Mouse (Mus musculus) lung, postnatal 25 days (tissue): ENCODE results near the gene Scrt2.

ENCODE experiments used
- DNase-seq: peaks from one replicate; pipeline ENCODE4 v3.0.0; 2022; ENCODE audit warnings: low spot score

Scrt2 gene

GRCm38 (mm10) chr2:152082456-152083285, 1.3 kb downstream of the Scrt2 start:
- no peak for DNase-seq

- DNase-seq, result no peak
Observed at GRCm38 (mm10) chr2:152083411-152083810, 2.1 kb downstream of the Scrt2 start.

GRCm38 (mm10) chr2:152084298-152084697, 3.0 kb downstream of the Scrt2 start:
- DNase-seq, result no peak

GRCm38 (mm10) chr2:152085414-152085813, 4.1 kb downstream of the Scrt2 start:
- DNase-seq, result no peak

- no peak for DNase-seq
Observed at GRCm38 (mm10) chr2:152086451-152086850, 5.1 kb downstream of the Scrt2 start.

- no peak for DNase-seq
Observed at GRCm38 (mm10) chr2:152087111-152087510, 5.8 kb downstream of the Scrt2 start.

- DNase-seq, result peak; percentile 30
Observed at GRCm38 (mm10) chr2:152089078-152089477, 7.7 kb downstream of the Scrt2 start.

- DNase-seq, result no peak
Observed at GRCm38 (mm10) chr2:152089581-152089980, 8.3 kb downstream of the Scrt2 start.

GRCm38 (mm10) chr2:152090486-152090885, 9.2 kb downstream of the Scrt2 start:
- DNase-seq, result no peak

GRCm38 (mm10) chr2:152091342-152092056, 10.2 kb downstream of the Scrt2 start:
- DNase-seq, result no peak

- DNase-seq, result no peak
Observed at GRCm38 (mm10) chr2:152092927-152093326, 11.6 kb downstream of the Scrt2 start.

GRCm38 (mm10) chr2:152093356-152093792, 12.0 kb downstream of the Scrt2 start:
- DNase-seq, result no peak

GRCm38 (mm10) chr2:152094856-152095545, 13.7 kb downstream of the Scrt2 start:
- DNase-seq, result no peak

GRCm38 (mm10) chr2:152096922-152097321, 15.6 kb downstream of the Scrt2 start:
- DNase-seq, result no peak

- DNase-seq, result no peak
Observed at GRCm38 (mm10) chr2:152097916-152098315, 16.6 kb downstream of the Scrt2 start.

GRCm38 (mm10) chr2:152099538-152099937, 18.2 kb downstream of the Scrt2 start:
- DNase-seq, result no peak

GRCm38 (mm10) chr2:152101761-152102160, 20.4 kb downstream of the Scrt2 start:
- DNase-seq, result no peak

- DNase-seq, result no peak
Observed at GRCm38 (mm10) chr2:152102369-152102768, 21.0 kb downstream of the Scrt2 start.

GRCm38 (mm10) chr2:152104711-152105317, 23.5 kb downstream of the Scrt2 start:
- peak; percentile 2 for DNase-seq

GRCm38 (mm10) chr2:152105318-152106224, 24.2 kb downstream of the Scrt2 start, which contains the start of gene Srxn1:
TSS of gene Srxn1 (plus strand) at chr2:152105516.
- DNase-seq, result peak; percentile 86

GRCm38 (mm10) chr2:152106225-152106595, 24.9 kb downstream of the Scrt2 start:
- DNase-seq, result no peak
